Mouse (Mus musculus): ENCODE measurements at regions not wholly inside any gene's neighbourhood (a gene's known extent, or its start where the extent isn't known, plus 50 kb on each side); places are given as distances from the start of the nearest gene placed in this dataset.

GRCm38 (mm10) chr6:116767738-116768522 is 51.2 kb upstream of the Tmem72 start:
- in situ Hi-C loops (cut with MboI, MseI), result loop anchor here (5.0 to 10.0 kb wide), 2 partner anchors 116 to 1577 kb away; partner anchors contain the start of gene Depp1 (in 1 of the 2)

- in situ Hi-C loops (cut with MboI, MseI), result loop anchor here in 1 of 2 experiments (25.0 kb wide), 1 partner anchor 1187 kb away; no protein-coding TSS in a partner anchor
Measured at GRCm38 (mm10) chr6:116774954-116775675, 58.4 kb upstream of the Tmem72 start.

- in situ Hi-C loops (cut with MboI, MseI), result loop anchor here in 1 of 2 experiments (25.0 kb wide), 1 partner anchor 1176 kb away; no protein-coding TSS in a partner anchor
Measured at GRCm38 (mm10) chr6:116786553-116787335, 70.0 kb upstream of the Tmem72 start.

GRCm38 (mm10) chr6:116793321-116793960 is 76.7 kb upstream of the Tmem72 start:
- in situ Hi-C loops (cut with MboI, MseI), result loop anchor here in 1 of 2 experiments (25.0 kb wide), 1 partner anchor 1169 kb away; no protein-coding TSS in a partner anchor

- in situ Hi-C loops (cut with MboI, MseI), result loop anchor here in 1 of 2 experiments (25.0 kb wide), 1 partner anchor 1168 kb away; no protein-coding TSS in a partner anchor
Measured at GRCm38 (mm10) chr6:116793961-116794336, 77.2 kb upstream of the Tmem72 start.

GRCm38 (mm10) chr6:116821215-116821912 is 104.7 kb upstream of the Tmem72 start:
- in situ Hi-C loops (cut with MboI, MseI), result no loop called here

GRCm38 (mm10) chr6:116822605-116823004 is 105.9 kb upstream of the Tmem72 start:
- in situ Hi-C loops (cut with MboI, MseI), result no loop called here

GRCm38 (mm10) chr6:116825628-116826027 is 108.9 kb upstream of the Tmem72 start:
- in situ Hi-C loops (cut with MboI, MseI), result no loop called here

GRCm38 (mm10) chr6:116829341-116829740 is 112.6 kb upstream of the Tmem72 start:
- in situ Hi-C loops (cut with MboI, MseI), result no loop called here

- in situ Hi-C loops (cut with MboI, MseI), result loop anchor here in 1 of 2 experiments (10.0 kb wide), 1 partner anchor 1389 kb away; no protein-coding TSS in a partner anchor
Measured at GRCm38 (mm10) chr6:116845990-116846862, 129.5 kb upstream of the Tmem72 start.

- in situ Hi-C loops (cut with MboI, MseI), result loop anchor here in 1 of 2 experiments (10.0 kb wide), 1 partner anchor 1386 kb away; no protein-coding TSS in a partner anchor
Measured at GRCm38 (mm10) chr6:116848538-116849093, 131.9 kb upstream of the Tmem72 start.

GRCm38 (mm10) chr6:116854029-116854428 is 137.3 kb upstream of the Tmem72 start:
- in situ Hi-C loops (cut with MboI, MseI), result no loop called here

- in situ Hi-C loops (cut with MboI, MseI), result no loop called here
Measured at GRCm38 (mm10) chr6:116856093-116856492, 139.4 kb upstream of the Tmem72 start.

GRCm38 (mm10) chr6:116856917-116857491 is 140.3 kb upstream of the Tmem72 start:
- in situ Hi-C loops (cut with MboI, MseI), result no loop called here

GRCm38 (mm10) chr6:116863130-116863529 is 146.4 kb upstream of the Tmem72 start:
- in situ Hi-C loops (cut with MboI, MseI), result no loop called here

GRCm38 (mm10) chr6:116863626-116864025 is 146.9 kb upstream of the Tmem72 start:
- in situ Hi-C loops (cut with MboI, MseI), result no loop called here

GRCm38 (mm10) chr6:116893299-116893698 is 176.6 kb upstream of the Tmem72 start:
- in situ Hi-C loops (cut with MboI, MseI), result no loop called here

GRCm38 (mm10) chr6:116894252-116894651 is 177.5 kb upstream of the Tmem72 start:
- in situ Hi-C loops (cut with MboI, MseI), result no loop called here

GRCm38 (mm10) chr6:116895114-116895513 is 178.4 kb upstream of the Tmem72 start:
- in situ Hi-C loops (cut with MboI, MseI), result no loop called here
